Mouse (Mus musculus) left cerebral cortex, adult 18-20 months (tissue): ENCODE results near the gene Aco2. TPM values are rescaled to one million over a fixed set of nuclear protein-coding genes. Genes with fewer than 3 reads are reported as not detected.

ENCODE experiments used
- DNase-seq, 2 experiments: peaks; one replicate each; pipeline ENCODE4 v3.0.0; 2021 to 2022; ENCODE audit warnings: low spot score in 2 of 2, mixed read lengths in 1 of 2
- total RNA-seq, 2 experiments: library from RNA; stranded (reverse); gene quantifications; 2 replicates each; pipeline ENCODE4 v1.2.3; 2021

Aco2 gene
- total RNA-seq, 2 experiments from 2014 or later = 414 to 429 TPM

GRCm38 (mm10) chr15:81845033-81845625, 27.0 kb upstream of the Aco2 start:
- no peak for DNase-seq

GRCm38 (mm10) chr15:81845724-81846123, 26.4 kb upstream of the Aco2 start:
- no peak for DNase-seq

DNA sequence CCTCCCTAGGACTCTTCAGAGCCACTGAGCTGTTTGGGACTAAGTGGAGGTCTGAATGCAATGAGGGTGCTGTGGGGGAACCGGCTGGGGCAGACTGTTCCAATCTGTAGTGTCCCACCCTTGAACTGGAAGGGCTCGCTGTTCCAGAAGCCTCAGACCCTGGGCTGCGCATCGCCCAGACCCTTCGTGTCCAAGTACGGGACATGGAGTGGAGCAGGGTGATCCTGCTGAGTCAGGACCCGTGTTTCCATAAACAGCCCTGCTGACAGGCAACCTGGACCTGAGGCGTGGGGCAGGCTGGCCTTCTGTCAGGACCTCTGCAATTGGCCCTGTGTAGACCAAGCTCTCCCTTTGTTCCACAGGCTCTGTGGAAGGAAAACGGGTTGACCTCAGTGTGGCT, 25.4 kb upstream of the Aco2 start:
- no peak for DNase-seq

DNA sequence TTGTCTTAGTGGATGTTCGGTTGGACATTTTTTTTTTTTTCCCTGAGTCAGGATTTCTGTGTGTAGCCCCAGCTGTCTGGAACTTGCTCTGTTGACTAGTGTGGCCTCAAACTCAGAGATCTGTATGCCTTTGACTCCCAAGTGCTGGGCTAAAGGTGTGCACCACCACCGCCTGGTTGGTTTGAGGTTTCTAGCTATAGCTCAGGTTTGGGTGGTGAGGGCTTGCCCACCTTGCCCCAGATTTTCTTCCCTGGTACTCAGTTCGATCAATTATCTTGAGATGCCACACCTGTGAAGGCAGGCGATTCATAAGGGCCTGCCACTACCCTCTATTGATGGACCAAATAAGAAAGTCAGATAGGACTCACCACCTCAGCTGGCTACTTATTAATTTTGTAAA, 24.9 kb upstream of the Aco2 start:
- no peak for DNase-seq

DNA sequence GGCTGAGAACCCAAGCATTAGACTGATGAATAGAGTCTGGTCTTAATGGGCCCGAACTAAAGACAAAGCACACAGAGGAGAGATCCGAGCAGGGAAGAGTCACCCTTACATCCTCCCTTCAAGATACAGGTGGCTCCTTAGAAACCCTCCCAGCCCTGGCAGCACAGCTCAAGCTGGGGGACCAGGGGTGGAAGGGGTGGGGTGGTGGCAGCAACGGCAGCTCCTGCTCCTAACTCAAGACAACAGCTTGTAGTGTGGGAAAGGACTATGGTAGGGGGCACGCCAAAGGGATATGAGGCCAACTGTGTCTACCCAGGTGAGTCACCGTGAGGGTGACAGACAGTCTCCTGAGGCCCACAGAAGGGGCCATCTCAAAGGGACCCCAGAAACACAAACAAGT, 24.2 kb upstream of the Aco2 start:
- DNase-seq = no peak

DNA sequence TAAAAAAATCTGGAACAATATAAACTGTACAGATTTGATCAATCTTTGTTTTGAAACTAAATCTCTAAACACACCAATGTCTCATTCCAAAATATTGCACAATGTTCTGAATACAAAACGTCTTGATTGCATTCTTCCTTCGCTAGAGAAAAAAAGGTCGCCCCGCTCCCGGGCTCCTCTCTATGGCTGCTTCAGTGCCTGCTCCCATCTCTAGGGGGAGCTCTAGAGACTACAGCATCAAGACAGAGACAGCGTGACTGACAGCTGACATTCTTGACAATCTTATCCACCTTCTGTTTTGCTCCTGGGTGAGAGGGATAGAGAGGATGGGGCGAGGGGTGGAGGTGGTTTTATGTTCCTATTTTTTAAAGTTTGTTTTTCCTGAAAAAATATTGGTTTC, 23.8 kb upstream of the Aco2 start:
- DNase-seq = peak; percentile 39 to 54

- DNase-seq = no peak
Measured at GRCm38 (mm10) chr15:81849104-81849503, 23.0 kb upstream of the Aco2 start.

DNA sequence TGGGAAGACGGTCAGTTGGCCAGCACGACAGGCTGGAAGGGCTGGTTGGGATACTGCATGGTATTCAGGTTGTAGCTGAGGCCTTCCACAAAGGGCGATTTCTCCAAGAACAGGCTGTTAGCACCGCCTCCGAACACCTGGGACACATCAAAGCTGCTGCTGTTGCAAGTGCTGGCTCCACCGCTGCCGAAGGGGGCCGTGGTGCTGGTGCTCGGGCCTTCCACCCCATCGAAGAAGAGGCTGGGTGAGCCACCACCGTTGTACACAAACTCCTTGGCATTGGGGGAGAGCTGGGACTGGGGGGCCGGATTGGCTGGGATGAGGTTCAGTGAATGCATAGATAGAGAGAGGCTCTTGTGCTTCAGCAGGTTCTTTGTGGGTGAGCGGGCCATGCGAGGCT, 21.4 kb upstream of the Aco2 start:
- peak in 1 of 2 experiments; percentile 35 for DNase-seq

- DNase-seq = no peak
Measured at GRCm38 (mm10) chr15:81851375-81851774, 20.7 kb upstream of the Aco2 start.

DNA sequence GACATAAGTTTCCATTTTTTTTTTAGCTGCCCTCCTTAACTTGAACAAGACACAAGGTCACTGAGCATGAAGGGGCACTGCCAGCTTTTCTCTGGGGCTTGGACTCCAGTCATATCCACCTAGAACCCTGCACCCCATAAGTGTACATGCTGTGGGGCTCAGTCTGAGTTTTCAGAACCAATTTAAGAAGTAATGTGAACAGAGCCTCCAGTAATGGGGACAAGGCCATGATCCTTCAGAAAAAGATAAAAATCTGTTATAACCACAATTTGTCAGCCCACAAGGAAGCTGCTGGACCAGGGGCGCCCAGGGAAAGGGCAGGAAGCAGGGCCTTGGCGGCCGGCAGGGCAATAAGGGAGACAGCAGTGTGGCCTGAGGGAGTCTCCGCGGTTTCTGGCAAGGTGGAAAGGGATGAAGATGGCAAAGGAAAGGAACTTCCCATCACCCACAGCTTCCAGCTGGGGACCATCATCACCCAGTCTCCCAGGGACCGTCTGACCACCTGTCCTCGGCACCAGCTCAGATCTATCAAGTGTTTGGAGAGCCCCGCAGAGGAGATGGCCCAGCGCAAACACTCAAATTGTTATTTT, 19.6 kb upstream of the Aco2 start:
- DNase-seq = no peak

- DNase-seq = no peak
Measured at GRCm38 (mm10) chr15:81853081-81853480, 19.0 kb upstream of the Aco2 start.

DNA sequence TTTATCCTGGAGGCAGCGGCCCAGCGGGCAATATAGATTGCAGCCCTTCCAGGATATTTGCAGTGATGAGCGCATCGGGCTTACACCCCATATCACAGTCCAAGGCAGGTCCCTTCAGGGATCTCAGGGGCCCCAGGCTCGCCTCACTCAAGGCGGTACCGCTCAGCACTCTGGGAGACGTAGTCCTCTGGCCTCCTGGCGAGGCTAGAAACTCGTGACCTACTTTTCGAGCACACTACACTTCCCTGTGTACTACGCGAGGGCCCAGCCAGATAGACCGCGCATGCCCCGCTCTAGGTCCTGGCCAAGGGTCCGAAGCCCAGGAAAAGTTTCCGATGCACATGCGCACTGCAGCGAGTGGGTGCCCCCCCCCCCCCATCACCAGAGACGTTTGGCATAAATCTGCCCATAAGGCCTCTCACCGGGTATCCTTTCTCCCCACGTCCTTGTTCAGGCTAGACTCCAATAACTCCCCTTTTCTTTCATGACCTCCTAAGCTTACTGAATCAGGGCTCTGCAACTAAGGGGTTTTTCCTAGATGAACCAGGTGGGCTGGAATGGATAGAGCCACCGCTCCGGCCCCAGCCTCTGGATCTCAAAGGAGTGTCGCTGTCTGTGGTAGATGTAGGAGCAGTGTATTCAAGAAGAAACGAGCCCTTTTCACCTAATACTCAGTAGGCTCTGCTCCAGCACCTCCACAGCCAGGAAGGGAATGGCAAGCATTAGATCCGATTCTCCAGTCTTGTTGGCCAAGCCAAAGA, 15.9 kb upstream of the Aco2 start:
- DNase-seq = peak; percentile 80 to 88

- DNase-seq = no peak
Measured at GRCm38 (mm10) chr15:81856938-81857723, 15.0 kb upstream of the Aco2 start.

DNA sequence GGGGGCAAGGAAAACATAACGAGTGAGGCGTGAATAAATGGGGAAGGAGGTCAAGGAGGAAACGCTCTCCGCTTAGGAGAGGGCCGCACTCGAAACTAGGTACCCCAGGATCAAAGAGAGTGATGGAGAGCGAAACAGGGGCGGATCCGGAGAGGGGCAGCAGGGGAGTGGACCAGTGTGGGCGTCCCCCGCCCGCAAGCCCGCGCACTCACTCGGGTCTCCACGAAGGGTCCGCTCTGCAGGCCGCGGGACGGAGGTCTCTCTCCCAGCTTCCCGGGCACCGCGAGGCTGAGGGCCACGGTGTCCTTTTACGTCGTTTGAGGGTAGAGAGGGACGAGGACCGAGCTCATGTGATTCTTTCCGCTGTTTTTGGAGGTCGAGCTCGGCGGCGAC, 14.4 kb upstream of the Aco2 start:
- DNase-seq = no peak

DNA sequence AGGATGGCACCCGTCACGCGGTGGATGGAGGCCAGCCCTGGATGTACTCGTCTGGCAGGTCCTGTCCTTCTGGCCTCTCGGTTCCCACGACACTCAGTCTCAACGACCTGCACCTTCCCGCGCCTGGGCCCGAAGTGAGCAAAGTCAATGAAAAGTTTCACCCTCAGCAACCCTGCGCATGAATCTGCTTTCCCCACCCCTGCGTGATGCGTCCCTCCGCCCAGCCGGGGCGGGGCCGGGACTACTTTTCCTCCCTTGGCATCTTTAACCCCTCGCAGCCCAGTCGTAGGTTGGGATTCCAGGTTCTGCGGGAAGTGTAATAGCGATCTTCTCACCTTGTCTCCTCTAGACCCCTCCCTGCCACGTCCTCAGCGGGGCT, 14.0 kb upstream of the Aco2 start:
- peak; percentile 93 to 94 for DNase-seq

DNA sequence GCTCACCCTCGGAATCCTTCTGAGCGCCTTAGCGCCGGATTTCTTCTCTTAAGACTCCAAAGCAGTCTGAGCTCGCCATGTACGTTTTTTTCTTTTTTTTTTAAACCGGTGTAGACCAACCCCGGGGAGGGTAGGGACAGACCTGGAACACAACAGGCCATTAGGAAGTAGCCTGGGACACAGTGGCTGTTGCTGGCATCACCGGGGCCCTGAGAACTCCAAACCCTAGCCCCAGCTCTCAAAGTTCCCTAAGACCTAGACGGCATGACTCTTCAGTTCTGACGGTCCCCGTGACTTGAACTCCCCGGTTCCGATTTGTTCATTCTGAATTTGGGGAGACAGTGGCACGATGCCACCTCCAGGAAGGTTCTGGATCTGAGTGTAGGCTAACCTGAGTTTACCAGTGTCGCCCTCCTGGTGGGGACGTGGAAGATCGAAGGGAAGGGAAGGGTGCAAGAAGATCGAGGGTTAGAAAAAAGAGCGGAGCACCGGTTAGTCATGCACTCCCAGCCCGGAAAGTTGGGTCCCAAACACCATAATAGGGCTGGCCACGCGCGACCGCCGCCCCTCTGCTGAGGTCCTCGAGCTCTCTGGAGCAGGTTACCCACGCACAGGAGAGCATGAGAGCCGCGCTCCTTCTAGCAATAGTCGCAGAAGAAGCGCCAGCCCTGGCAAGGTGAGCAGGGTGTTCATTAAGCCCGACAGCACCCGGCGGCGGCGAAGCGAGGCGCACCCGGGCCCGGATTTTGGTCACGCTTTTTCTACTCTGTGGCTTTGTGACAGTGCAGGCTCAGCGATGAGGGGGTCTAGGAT, 13.4 kb upstream of the Aco2 start, which contains the start of gene Tob2:
Gene Tob2 (minus strand): TSS at position 280 of the 813 bp plus-strand sequence.
- DNase-seq = peak; percentile 56 to 71

- DNase-seq = peak; percentile 75 to 87
Measured at GRCm38 (mm10) chr15:81859330-81860255, 12.5 kb upstream of the Aco2 start.

DNA sequence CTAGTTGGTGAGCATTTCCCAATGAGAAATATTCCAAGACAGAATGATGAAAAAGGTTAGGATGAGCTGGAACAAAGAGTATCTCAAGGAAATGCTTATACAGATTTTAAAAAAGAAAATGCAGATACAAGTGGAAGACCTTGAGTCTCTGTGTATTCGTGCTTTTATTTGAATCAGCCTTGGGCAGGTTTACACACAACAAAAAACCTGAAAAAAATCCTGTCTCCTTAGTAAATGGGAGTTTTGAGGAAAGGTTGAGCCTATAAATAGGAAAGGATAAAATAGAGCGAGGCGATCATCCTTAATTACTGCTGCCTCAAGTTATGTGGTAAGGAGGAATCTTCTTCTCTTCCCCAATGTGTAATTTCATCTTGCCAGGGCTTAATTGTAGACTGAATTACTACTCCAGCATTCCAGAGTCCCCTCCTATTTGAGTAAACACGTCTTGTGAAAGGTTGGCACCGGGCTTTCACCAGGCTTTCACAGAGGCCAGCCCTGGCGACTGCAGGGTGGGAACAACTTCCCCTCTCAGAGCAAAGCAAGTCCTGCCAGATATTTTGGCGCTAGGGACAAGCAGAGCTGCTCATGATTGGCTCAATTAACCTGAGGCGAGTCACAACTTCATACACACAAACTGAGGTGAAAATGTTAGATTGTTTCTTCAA, 11.5 kb upstream of the Aco2 start:
- DNase-seq = no peak

GRCm38 (mm10) chr15:81864238-81864637, 7.9 kb upstream of the Aco2 start:
- no peak for DNase-seq
